Mouse (Mus musculus): ENCODE measurements around the gene Prss43.

- TF ChIP-seq CTCF (IDR thresholded peaks at IDR 0.05; ENCODE audit: control insufficient read depth, insufficient read depth, insufficient read length) (no peak), USF1 (IDR thresholded peaks at IDR 0.05; ENCODE audit: low read depth) (no peak), CEBPB (IDR thresholded peaks at IDR 0.05; ENCODE audit: low read depth) (no peak), MAX (IDR thresholded peaks at IDR 0.05) (no peak), MYOD1 (IDR thresholded peaks at IDR 0.05; ENCODE audit: control insufficient read depth, insufficient read length, low read depth) (no peak)
Measured at GRCm38 (mm10) chr9:110844206-110844605, 17.7 kb downstream of the Prss43 start, which contains the start of gene Prss46.

All from C2C12 (cell line).